Mouse (Mus musculus) intestine, postnatal 0 days (tissue): ENCODE results near the gene Agrp. TPM values are rescaled to one million over a fixed set of nuclear protein-coding genes. Genes with fewer than 3 reads are reported as not detected.
A peak's percentile ranks its signal among the peaks of the same experiment; 100 is the strongest.

Source experiments
- ATAC-seq: fragments of 200-750 bp; cut with Nextera tagmentation; 2 replicates; pipeline ENCODE4 v1.8.0; 2017; ENCODE audit warnings: mild to moderate bottlenecking, moderate TSS enrichment, moderate library complexity
- H3K27ac ChIP-seq: fragments of 300-500 bp; sonication (generic); 2 replicates; pipeline ENCODE4 v1.5.1; 2014; ENCODE audit warnings: mild to moderate bottlenecking, low read depth, low read length, moderate library complexity
- H3K27me3 ChIP-seq: fragments of 300-500 bp; sonication (generic); replicated peaks from 2 replicates; pipeline ENCODE4 v1.6.1; 2014; ENCODE audit warnings: low read length, mixed read lengths; ENCODE audit not compliant: control insufficient read depth, insufficient read depth
- H3K36me3 ChIP-seq: fragments of 300-500 bp; sonication (generic); 2 replicates; pipeline ENCODE4 v1.6.1; 2014; ENCODE audit warnings: mild to moderate bottlenecking, moderate library complexity; ENCODE audit not compliant: control insufficient read depth, insufficient read depth
- H3K4me1 ChIP-seq: fragments of 300-500 bp; sonication (generic); replicated peaks from 2 replicates; pipeline ENCODE4 v1.6.1; 2014; ENCODE audit warnings: antibody characterized with exemption, low read length, mixed read lengths; ENCODE audit not compliant: control insufficient read depth, insufficient read depth
- H3K4me2 ChIP-seq: fragments of 300-500 bp; sonication (generic); replicated peaks from 2 replicates; pipeline ENCODE4 v1.6.1; 2014; ENCODE audit warnings: low read depth, mild to moderate bottlenecking, moderate library complexity
- H3K4me3 ChIP-seq: fragments of 300-500 bp; sonication (generic); 2 replicates; pipeline ENCODE4 v1.5.1; 2014; ENCODE audit warnings: low read depth, low read length
- H3K9ac ChIP-seq: fragments of 300-500 bp; sonication (generic); 2 replicates; pipeline ENCODE4 v1.6.1; 2014; ENCODE audit warnings: mild to moderate bottlenecking, low read depth, low read length
- H3K9me3 ChIP-seq: fragments of 300-500 bp; sonication (generic); 2 replicates; pipeline ENCODE4 v1.6.1; 2016; ENCODE audit warnings: mixed run types; ENCODE audit not compliant: control insufficient read depth
- CTCF ChIP-seq: sonication (generic); IDR thresholded peaks from 2 replicates; pipeline ENCODE4 v1.5.1; 2016; ENCODE audit warnings: low read depth, mild to moderate bottlenecking, control low read depth, antibody characterized with exemption, moderate library complexity
- WGBS: fragments of 180-500 bp; shearing (Covaris S2); extraction: QIAGEN DNeasy Blood & Tissue Kit; methylation state at CpG from one replicate; pipeline ENCODE4 v1.1.7; 2014; 5-methylcytosine and 5-hydroxymethylcytosine counted together
- polyA plus RNA-seq: library from polyadenylated mRNA; unstranded; fragments of >200 nt; fragmentation: Nextera tagmentation; extraction: Ambion mirVana; gene quantifications from 2 replicates; pipeline ENCODE4 v1.2.1, GENCODE M21; 2015

Gene Agrp
- polyA plus RNA-seq, 1 experiment from 2014 or later = 0.43 TPM

GRCm38 (mm10) chr8:105624401-105624800, 12.8 kb downstream of the Agrp start:
- Histone ChIP-seq H3K9me3 (no peaks in the 10 kb centered on the region), H3K4me3 (no peak overlapping the region), H3K9ac (no peak overlapping the region), H3K27ac (no peak overlapping the region), H3K36me3 (peaks cover 23% of the 10 kb centered on the region), H3K27me3 (no peaks in the 10 kb centered on the region), H3K4me1 (no peaks in the 10 kb centered on the region), H3K4me2 (no peak overlapping the region)
- 74% methylated on average over 3 of the region's 3 CpGs for WGBS
- ATAC-seq = no peak
- no peak for TF ChIP-seq CTCF

DNA sequence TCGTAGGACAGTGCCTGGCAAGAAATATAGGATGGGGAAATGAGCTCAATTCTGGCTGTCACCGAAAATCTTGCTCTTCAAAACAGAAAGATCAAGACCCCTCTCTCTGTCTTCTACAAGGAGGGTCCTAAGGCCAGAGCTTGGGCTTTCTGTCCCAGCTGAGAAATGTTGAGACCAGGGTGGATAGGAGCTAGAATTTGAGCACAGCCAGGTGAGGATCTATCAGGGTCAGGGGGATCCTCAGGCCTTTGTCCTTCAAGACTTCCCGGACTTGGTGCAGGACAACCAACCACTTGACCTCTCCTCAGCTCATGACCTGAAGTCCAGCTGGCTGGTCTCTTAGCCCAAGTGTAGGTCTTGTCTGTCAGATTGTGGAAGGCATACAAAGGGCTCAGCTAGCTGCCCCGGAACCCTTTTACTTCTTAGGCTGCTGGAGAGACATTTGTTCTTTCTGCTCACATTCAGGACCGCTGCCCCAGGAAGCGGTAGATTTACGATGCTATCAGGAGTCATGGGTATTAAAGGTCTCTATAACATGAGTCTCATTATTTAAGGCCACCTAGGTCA, 13.4 kb downstream of the Agrp start:
- H3K4me2 ChIP-seq = no peak overlapping the region
- WGBS = 56% methylated on average over 7 of the region's 7 CpGs
- H3K4me1 ChIP-seq = no peaks in the 10 kb centered on the region
- no peak overlapping the region for H3K4me3 ChIP-seq
- H3K9me3 ChIP-seq = no peaks in the 10 kb centered on the region
- no peak for TF ChIP-seq CTCF
- ATAC-seq = no peak
- H3K36me3 ChIP-seq = peaks cover 30% of the 10 kb centered on the region
- H3K27ac ChIP-seq = no peak overlapping the region
- H3K27me3 ChIP-seq = no peaks in the 10 kb centered on the region
- H3K9ac ChIP-seq = no peak overlapping the region

DNA sequence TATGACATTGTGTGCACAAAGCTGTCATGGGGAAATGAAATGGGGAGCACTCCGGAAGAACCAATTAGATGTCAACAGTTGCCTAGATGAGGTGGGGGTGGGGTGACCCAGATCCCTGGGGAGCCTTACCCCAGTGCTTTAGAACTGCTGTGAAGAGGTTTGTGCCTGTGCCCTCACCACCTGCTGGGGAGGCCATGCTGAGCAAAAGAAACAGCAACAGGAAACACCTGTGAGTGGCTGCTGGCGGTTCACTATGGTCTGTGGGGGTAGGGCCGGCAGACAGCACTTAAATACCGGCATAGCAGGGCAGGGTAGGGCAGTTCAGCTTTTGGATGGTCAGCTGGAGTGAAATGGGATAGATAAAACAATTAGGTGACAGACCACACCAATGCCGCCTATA, 14.1 kb downstream of the Agrp start:
- 42% methylated on average over 5 of the region's 5 CpGs for WGBS
- H3K4me2 ChIP-seq = peak overlapping the region; percentile 40
- peaks cover 35% of the 10 kb centered on the region for H3K36me3 ChIP-seq
- H3K9ac ChIP-seq = no peak overlapping the region
- H3K27ac ChIP-seq = peak overlapping the region; percentile 35; the same call in 1 of the 2 replicates
- TF ChIP-seq CTCF = no peak
- no peaks in the 10 kb centered on the region for H3K9me3 ChIP-seq
- no peaks in the 10 kb centered on the region for H3K4me1 ChIP-seq
- H3K27me3 ChIP-seq = no peaks in the 10 kb centered on the region
- H3K4me3 ChIP-seq = no peak overlapping the region
- ATAC-seq = peak; percentile 5; the same call in 1 of the 2 replicates

DNA sequence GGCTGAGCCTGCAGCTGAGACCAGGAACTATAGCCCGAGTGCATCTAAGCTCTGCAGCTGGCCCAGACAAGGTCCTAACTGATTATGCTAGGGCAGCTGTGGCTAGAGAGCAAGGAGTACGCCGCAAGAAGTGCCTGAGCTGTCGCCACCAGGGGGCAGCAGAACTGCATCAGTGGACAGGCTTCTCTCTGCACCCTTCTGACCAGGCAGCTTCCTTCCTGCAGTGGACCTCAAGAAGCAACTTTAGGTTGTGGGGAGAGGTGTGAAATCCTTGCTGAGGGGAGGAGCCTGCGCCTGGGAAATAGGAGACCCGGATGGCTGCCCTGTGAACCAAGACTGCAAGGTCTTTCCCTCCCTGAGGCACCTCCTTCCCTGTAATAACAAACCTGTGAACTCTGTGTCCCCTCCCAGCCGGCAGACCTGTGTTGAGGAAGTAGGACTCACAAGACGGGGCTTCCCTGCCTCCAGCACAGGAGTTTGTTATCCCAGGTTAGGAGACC, 14.7 kb downstream of the Agrp start:
- peak; percentile 92 for ATAC-seq
- Histone ChIP-seq H3K27ac (peak overlapping the region; percentile 35; the same call in 1 of the 2 replicates), H3K4me3 (no peak overlapping the region), H3K4me2 (peak overlapping the region; percentile 40), H3K9me3 (no peaks in the 10 kb centered on the region), H3K4me1 (no peaks in the 10 kb centered on the region), H3K9ac (no peak overlapping the region), H3K27me3 (no peaks in the 10 kb centered on the region), H3K36me3 (peaks cover 42% of the 10 kb centered on the region)
- 5% methylated on average over 8 of the region's 8 CpGs for WGBS
- TF ChIP-seq CTCF = peak; percentile 99

DNA sequence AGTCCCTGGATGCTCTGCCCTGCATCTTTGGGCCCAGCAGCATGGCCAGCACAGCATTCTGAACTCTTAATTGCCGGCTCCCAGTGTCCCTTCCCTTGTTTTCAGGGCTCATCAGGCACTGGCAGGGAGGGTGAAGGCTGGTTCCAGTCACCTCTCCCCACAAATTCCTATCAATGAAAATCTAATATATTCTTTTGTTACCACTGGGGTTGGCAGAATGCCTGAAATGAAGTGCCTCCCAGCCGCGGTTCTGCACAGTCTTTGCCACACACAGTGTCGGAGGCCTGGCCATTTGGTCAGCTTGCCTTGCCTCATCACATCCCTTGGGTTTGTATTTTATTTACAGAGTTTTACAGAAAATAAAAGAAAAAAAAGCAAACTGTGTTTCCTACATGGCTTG, 15.4 kb downstream of the Agrp start:
- H3K36me3 ChIP-seq = peaks cover 48% of the 10 kb centered on the region

GRCm38 (mm10) chr8:105620946-105621720, 16.1 kb downstream of the Agrp start:
- no peak overlapping the region for H3K4me2 ChIP-seq
- H3K4me3 ChIP-seq = no peak overlapping the region
- H3K9ac ChIP-seq = no peak overlapping the region
- no peak for TF ChIP-seq CTCF
- no peaks in the 10 kb centered on the region for H3K9me3 ChIP-seq
- WGBS = 92% methylated on average over 21 of the region's 21 CpGs
- H3K27ac ChIP-seq = no peak overlapping the region
- H3K27me3 ChIP-seq = no peaks in the 10 kb centered on the region
- peaks cover 54% of the 10 kb centered on the region for H3K36me3 ChIP-seq
- no peak for ATAC-seq
- no peaks in the 10 kb centered on the region for H3K4me1 ChIP-seq

More for the DNA sequence above, 15.4 kb downstream of the Agrp start:
- Histone ChIP-seq H3K4me3 (no peak overlapping the region), H3K4me1 (no peaks in the 10 kb centered on the region), H3K9ac (no peak overlapping the region), H3K4me2 (no peak overlapping the region), H3K27me3 (no peaks in the 10 kb centered on the region), H3K9me3 (no peaks in the 10 kb centered on the region), H3K27ac (no peak overlapping the region)
- 64% methylated on average over 4 of the region's 4 CpGs for WGBS
- TF ChIP-seq CTCF = no peak
- no peak for ATAC-seq
